Mouse (Mus musculus) lung, adult 2 months (tissue): ENCODE data around the gene Dusp1. TPM values are rescaled to one million over a fixed set of nuclear protein-coding genes. Genes with fewer than 3 reads are reported as not detected.

Source experiments
- DNase-seq: peaks from one replicate; pipeline ENCODE4 v3.0.0; 2022
- H3K4me1 ChIP-seq: fragments of 200-500 bp; 2 replicates; pipeline ENCODE4 v1.6.1; 2011; ENCODE audit warnings: low read length; ENCODE audit not compliant: control insufficient read depth, insufficient read depth
- H3K4me3 ChIP-seq: fragments of 200-500 bp; replicated peaks from 2 replicates; pipeline ENCODE3; 2011; ENCODE audit warnings: low read depth, mild to moderate bottlenecking, control low read depth, low read length; ENCODE audit errors: extremely low read depth
- CTCF ChIP-seq: fragments of 200-500 bp; IDR thresholded peaks from 2 replicates; pipeline ENCODE4 v1.5.1; 2011; ENCODE audit warnings: mild to moderate bottlenecking, low read length, control low read depth; ENCODE audit not compliant: insufficient read depth
- POLR2A ChIP-seq: fragments of 200-500 bp; IDR thresholded peaks from 2 replicates; pipeline ENCODE4 v1.6.1; 2011; ENCODE audit warnings: low read depth, mild to moderate bottlenecking, control low read depth, low read length, borderline replicate concordance; ENCODE audit errors: extremely low read depth
- WGBS: fragments of 180-500 bp; shearing (Covaris S2); methylation state at CpG from one replicate; pipeline ENCODE4 v1.1.7; 2018; 5-methylcytosine and 5-hydroxymethylcytosine counted together
- polyA plus RNA-seq: library from polyadenylated mRNA; depleted of rRNA; stranded (reverse); fragments of >200 nt; gene quantifications from 2 replicates; pipeline ENCODE4 v1.2.3, GENCODE M21; 2012

Dusp1 gene
- polyA plus RNA-seq, 1 experiment: 233 TPM

- WGBS: 77% methylated on average over 6 of the region's 6 CpGs
- Histone ChIP-seq H3K4me3 (no peak overlapping the region), H3K4me1 (no peaks in the 10 kb centered on the region)
- TF ChIP-seq POLR2A: no peak
- TF ChIP-seq CTCF: no peak
- no peak for DNase-seq
These were observed 82.3 kb downstream of the Dusp1 start for GRCm38 (mm10) chr17:26479619-26480018.

- H3K4me3 ChIP-seq: no peak overlapping the region
- H3K4me1 ChIP-seq: no peaks in the 10 kb centered on the region
- 54% methylated on average over 4 of the region's 4 CpGs for WGBS
- no peak for DNase-seq
- TF ChIP-seq CTCF: no peak
- no peak for TF ChIP-seq POLR2A
These were observed 83.3 kb downstream of the Dusp1 start for GRCm38 (mm10) chr17:26478672-26479071.

GRCm38 (mm10) chr17:26476871-26477270, 85.1 kb downstream of the Dusp1 start:
- no peak for DNase-seq
- no peaks in the 10 kb centered on the region for H3K4me1 ChIP-seq
- no peak overlapping the region for H3K4me3 ChIP-seq
- TF ChIP-seq POLR2A (no peak), CTCF (no peak)
- WGBS: 74% methylated on average over 6 of the region's 6 CpGs

GRCm38 (mm10) chr17:26468102-26468894, 93.6 kb downstream of the Dusp1 start:
- peaks cover 11% of the 10 kb centered on the region for H3K4me1 ChIP-seq
- DNase-seq: no peak
- no peak overlapping the region for H3K4me3 ChIP-seq
- no peak for TF ChIP-seq POLR2A
- TF ChIP-seq CTCF: no peak
- 86% methylated on average over 13 of the region's 13 CpGs for WGBS

- 75% methylated on average over 4 of the region's 4 CpGs for WGBS
These were observed 94.3 kb downstream of the Dusp1 start for GRCm38 (mm10) chr17:26467619-26468018.

GRCm38 (mm10) chr17:26466741-26467150, 95.2 kb downstream of the Dusp1 start:
- DNase-seq: peak; percentile 80
- H3K4me1 ChIP-seq: peaks cover 11% of the 10 kb centered on the region
- TF ChIP-seq POLR2A (no peak), CTCF (peak; percentile 96)
- no peak overlapping the region for H3K4me3 ChIP-seq
- 20% methylated on average over 4 of the region's 4 CpGs for WGBS

More at GRCm38 (mm10) chr17:26467619-26468018, 94.3 kb downstream of the Dusp1 start:
- Histone ChIP-seq H3K4me3 (no peak overlapping the region), H3K4me1 (peaks cover 11% of the 10 kb centered on the region)
- TF ChIP-seq POLR2A: no peak
- TF ChIP-seq CTCF: no peak
- DNase-seq: no peak

GRCm38 (mm10) chr17:26464972-26465371, 97.0 kb downstream of the Dusp1 start:
- peaks cover 11% of the 10 kb centered on the region for H3K4me1 ChIP-seq
- 48% methylated on average over 7 of the region's 7 CpGs for WGBS
- peak; percentile 50 for DNase-seq
- TF ChIP-seq CTCF (no peak), POLR2A (peak; percentile 88)
- peak overlapping the region; percentile 67 for H3K4me3 ChIP-seq

- no peak for TF ChIP-seq CTCF
- no peak for TF ChIP-seq POLR2A
- WGBS: 59% methylated on average over 9 of the region's 9 CpGs
- H3K4me1 ChIP-seq: peaks cover 11% of the 10 kb centered on the region
- H3K4me3 ChIP-seq: peak overlapping the region; percentile 67
- DNase-seq: no peak
These were observed 97.4 kb downstream of the Dusp1 start for GRCm38 (mm10) chr17:26464481-26464880.

GRCm38 (mm10) chr17:26463984-26464383, 97.9 kb downstream of the Dusp1 start:
- 33% methylated on average over 4 of the region's 4 CpGs for WGBS
- no peak for DNase-seq

GRCm38 (mm10) chr17:26463432-26463831, 98.5 kb downstream of the Dusp1 start:
- TF ChIP-seq POLR2A: no peak
- TF ChIP-seq CTCF: no peak
- WGBS: 91% methylated on average over 5 of the region's 5 CpGs
- Histone ChIP-seq H3K4me1 (peaks cover 11% of the 10 kb centered on the region), H3K4me3 (no peak overlapping the region)
- no peak for DNase-seq

More at GRCm38 (mm10) chr17:26463984-26464383, 97.9 kb downstream of the Dusp1 start:
- Histone ChIP-seq H3K4me3 (no peak overlapping the region), H3K4me1 (peaks cover 11% of the 10 kb centered on the region)
- TF ChIP-seq POLR2A (no peak), CTCF (no peak)
